Mouse (Mus musculus) erythroid progenitor cell, adult 5-6 weeks (primary cell): ENCODE data around the gene Slc26a10. TPM values are rescaled to one million over a fixed set of nuclear protein-coding genes. Genes with fewer than 3 reads are reported as not detected.

ENCODE experiments used
- ATAC-seq: replicated peaks from 2 replicates; pipeline ENCODE4 v1.8.0; 2016; ENCODE audit warnings: moderate number of reproducible peaks, mild to moderate bottlenecking, moderate TSS enrichment, inconsistent platforms; ENCODE audit not compliant: poor library complexity, low FRiP score, severe bottlenecking
- total RNA-seq, 2 experiments: library from RNA; stranded (forward) in 1 of 2; stranded (reverse) in 1 of 2; fragments of 150-400 nt in 1 of 2; fragments of 186-747, 209-891 nt in 1 of 2; gene quantifications; 2 replicates each; pipeline versions ENCODE4 v1.2.3 to v1.2.4; 2015 to 2017; ENCODE audit warnings: low replicate concordance in 2 of 2

Gene Slc26a10
- total RNA-seq, 2 experiments from 2014 or later = not detected

GRCm38 (mm10) chr10:127186451-127186850, 6.0 kb upstream of the Slc26a10 start:
- ATAC-seq = no peak; the same call in 1 of the 2 replicates

DNA sequence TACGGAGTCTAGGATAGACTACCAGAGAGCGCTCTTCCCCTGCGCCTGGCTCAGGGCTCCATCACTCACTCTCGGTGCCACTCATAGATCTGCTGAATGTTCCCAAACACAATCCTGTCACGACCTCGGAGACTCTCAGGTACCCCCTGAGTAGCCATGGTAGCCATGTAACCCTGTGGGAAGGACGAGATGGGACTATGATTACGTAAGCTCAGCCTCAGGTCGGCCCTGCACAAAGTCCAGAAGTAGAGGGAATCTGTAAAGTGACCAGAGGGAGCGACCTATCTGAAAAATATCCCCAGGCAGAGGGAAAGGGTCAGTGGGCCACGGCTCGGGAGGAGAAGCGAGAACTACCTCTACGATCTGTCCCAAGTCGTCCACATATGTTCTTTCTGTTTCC, 5.1 kb upstream of the Slc26a10 start:
- no peak for ATAC-seq

GRCm38 (mm10) chr10:127185101-127185500, 4.7 kb upstream of the Slc26a10 start:
- ATAC-seq = no peak

DNA sequence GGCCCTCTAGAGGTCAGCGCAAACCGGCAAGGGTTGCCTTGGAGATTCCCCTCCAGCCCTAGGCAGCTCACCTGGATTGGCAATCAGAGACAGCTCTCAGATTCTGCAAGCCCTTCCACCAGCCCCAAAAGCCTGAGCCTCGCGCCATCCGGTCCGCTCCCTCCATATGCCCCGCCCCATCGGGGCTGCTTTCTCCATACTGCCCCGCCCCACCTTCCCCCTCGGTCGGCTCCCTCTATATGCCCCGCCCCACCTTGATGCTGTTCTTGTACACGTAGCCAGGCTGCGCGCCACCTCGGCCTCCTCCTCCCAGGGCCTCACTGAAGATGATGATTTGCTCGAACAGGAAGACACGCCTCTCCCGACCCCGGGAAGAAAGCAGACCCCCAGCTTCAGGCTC, 3.3 kb upstream of the Slc26a10 start:
- ATAC-seq = no peak

- ATAC-seq = no peak
These were observed 2.2 kb upstream of the Slc26a10 start for GRCm38 (mm10) chr10:127182624-127183023.

DNA sequence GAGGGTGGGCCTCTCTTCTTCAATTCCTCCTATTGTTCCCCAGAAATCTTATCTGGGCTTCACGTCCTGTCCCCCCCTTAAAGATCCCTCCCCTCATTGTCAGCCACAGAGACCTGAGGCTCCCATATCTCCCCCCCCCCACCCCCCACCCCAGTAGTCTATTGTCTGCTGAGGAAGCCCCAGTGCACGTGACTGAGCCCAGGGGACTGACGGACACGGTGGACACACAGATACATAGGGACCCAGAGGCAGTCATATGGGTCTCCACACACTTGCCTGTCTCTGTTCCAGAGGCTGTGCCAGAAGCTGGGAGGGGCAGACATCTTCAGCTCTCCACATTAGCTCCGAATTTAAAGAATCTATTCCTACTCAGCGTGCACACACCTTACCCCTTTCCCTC, 1.1 kb upstream of the Slc26a10 start:
- no peak for ATAC-seq

DNA sequence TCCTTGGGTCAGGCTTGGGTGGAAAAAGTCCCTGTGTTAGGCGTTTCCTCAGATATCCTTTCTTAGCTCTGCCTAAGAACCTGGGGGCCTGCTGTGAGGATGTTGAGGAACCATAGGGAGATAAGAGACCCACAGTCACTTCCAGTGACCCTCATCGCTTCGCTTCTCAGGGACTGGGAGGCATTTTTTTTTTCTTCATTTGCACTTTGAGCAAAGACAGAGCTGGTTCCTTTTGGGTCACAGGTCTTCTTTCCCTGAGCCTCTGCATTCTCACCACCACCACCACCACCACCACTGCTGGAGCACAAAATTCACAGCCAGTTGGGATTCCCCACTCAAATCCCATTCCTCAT, 226 bp upstream of the Slc26a10 start:
- no peak for ATAC-seq

- no peak for ATAC-seq
These were observed 2.0 kb downstream of the Slc26a10 start for GRCm38 (mm10) chr10:127178286-127179027.

DNA sequence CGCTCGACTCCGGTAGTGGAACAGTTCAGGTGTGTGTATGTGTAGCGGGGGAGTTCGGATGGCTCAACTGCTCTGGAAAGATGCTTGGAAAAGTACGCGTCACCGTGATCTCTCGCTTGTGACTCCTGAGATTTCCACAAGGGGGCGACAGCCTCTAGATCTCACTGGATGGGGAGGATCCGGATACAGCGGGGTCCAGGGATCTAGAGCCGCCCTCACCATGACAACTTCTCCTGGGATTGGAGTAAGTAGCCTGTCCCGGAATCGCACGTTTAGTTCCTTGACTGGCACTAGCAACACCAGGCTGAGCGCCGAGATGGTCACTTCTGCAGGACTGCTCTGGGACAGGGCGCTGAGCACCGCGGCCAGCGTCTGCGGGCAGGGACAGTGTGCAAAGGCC, 2.7 kb downstream of the Slc26a10 start:
- peak; percentile 83 for ATAC-seq

GRCm38 (mm10) chr10:127177235-127177634, 3.2 kb downstream of the Slc26a10 start:
- ATAC-seq = peak; percentile 13; the same call in 1 of the 2 replicates

- no peak for ATAC-seq
These were observed 3.7 kb downstream of the Slc26a10 start for GRCm38 (mm10) chr10:127176756-127177155.

DNA sequence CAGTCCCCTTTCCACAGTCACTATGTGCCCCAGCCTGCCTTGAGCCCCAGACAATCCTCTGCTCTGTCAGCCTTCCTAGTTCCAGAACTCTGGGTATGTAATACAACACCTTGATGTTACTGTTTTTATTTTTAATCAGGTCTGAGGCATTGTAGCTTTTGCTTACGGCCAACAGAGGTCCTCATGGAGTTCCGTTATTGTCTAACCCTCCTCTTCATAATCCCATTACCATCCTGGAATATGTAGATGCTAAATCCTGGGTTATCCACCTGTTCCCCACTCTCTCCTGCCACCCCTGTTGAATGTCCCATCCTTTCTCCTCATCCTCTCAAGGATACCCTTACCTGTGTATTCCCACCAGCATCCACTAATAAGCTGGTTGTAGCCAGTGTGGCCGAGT, 4.2 kb downstream of the Slc26a10 start:
- ATAC-seq = no peak

DNA sequence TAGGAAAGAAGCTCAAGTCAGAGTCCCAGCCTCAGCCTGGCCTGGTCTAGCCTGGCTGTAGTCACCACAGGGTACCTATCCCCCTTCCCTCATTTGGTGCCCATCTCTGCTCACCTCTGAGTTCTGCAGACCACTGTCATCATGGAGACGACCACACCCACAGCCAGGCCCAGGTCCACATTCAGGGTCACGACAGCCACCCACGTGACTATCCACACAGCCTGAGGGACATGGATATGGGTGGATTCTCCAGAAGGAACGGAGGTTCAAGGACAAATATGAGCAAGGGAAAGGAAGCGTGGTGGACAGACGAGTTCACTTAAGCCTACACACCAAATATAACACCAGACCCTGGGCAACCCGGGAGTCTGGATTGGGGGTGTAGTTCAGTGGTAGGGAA, 6.3 kb downstream of the Slc26a10 start:
- ATAC-seq = no peak

- no peak for ATAC-seq
These were observed 7.0 kb downstream of the Slc26a10 start for GRCm38 (mm10) chr10:127173148-127174065.

DNA sequence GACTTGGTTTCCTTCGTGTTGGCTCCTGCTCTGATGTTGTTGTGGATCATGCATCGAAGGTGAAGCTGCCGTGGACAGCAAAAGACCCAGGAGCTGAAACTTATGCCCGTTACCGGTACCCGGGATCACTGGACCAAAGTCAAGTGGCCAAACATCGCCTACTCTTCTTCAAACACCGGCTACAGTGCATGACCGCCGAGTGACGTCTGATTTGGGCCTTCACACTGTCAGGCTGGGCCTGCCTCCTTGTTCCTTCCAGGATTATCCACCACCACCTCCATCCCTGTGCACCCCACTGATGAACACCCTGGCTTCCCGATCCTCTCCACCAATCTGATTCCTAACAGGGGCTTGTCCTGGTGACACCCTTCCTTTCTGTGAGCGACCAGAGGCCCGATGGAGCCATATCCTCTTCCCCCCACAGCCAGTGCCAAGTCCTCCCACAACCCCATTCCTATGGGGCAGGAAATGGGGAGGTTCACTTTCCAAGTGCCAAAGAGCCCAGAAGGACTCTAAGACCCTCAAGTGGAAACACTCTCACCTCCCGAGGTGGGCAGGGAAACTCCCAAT, 8.7 kb downstream of the Slc26a10 start:
- ATAC-seq = no peak

- ATAC-seq = peak; percentile 87
These were observed 9.6 kb downstream of the Slc26a10 start for GRCm38 (mm10) chr10:127170837-127171272.

DNA sequence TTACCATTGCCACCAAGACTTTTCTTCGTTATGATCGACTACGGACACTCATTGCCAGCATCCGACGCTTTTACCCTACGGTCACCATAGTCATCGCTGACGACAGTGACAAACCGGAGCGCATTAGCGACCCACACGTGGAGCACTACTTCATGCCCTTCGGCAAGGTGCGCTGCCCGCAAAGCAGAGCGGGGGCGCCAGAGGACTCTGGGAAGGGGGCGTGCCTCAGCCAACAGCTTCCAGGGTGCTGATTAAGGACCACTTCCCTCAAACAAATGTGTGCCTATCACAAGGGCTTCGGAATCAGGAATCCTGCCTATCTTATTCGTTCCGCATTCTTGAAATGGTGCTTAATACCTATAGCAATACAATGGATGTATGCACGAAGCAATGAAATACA, 10.4 kb downstream of the Slc26a10 start:
- ATAC-seq = no peak

GRCm38 (mm10) chr10:127167614-127168192, 12.7 kb downstream of the Slc26a10 start:
- ATAC-seq = no peak

- ATAC-seq = no peak
These were observed 13.5 kb downstream of the Slc26a10 start for GRCm38 (mm10) chr10:127166771-127167613.

GRCm38 (mm10) chr10:127166404-127166715, 14.1 kb downstream of the Slc26a10 start:
- ATAC-seq = no peak
